Mouse (Mus musculus) liver, embryonic 14.5 days (tissue): ENCODE measurements at regions not wholly inside any gene's neighbourhood (a gene's known extent, or its start where the extent isn't known, plus 50 kb on each side); places are given as distances from the start of the nearest gene placed in this dataset.

Source experiments
- CTCF ChIP-seq: IDR thresholded peaks from 2 replicates; pipeline ENCODE4 v1.5.1; 2016; ENCODE audit warnings: antibody characterized with exemption, low read depth, control low read depth
- EP300 ChIP-seq: IDR thresholded peaks from 2 replicates; pipeline ENCODE4 v1.6.1; 2016; ENCODE audit warnings: antibody characterized with exemption, low read depth

- TF ChIP-seq CTCF (no peak), EP300 (no peak)
Observed at GRCm38 (mm10) chr15:62091746-62092659, 1169.2 kb upstream of the A1bg start.
